In genomic region chr17:37050876-37051275, GRCm38 (mm10) we compare ENCODE assay signal across 9 mouse cellular contexts. TPM values are rescaled to one million over a fixed set of nuclear protein-coding genes. Genes with fewer than 3 reads are reported as not detected.
A peak's percentile ranks its signal among the peaks of the same experiment; 100 is the strongest.
DNase-seq lines count a peak whose midpoint lies in the region; ATAC-seq lines count a peak whose summit lies in the region.
"Had no signal": no experiment of that assay in that cellular context is flagged by ENCODE, and none has a peak within 500 bp of the region (broad histone marks: within the 10 kb centered on the region; RNA-seq: fewer than 3 reads in every experiment).

No protein-coding gene starts in this region.

- H3K27ac ChIP-seq in kidney, embryonic 16.5 days (ENCODE audit: low read length): no peak overlapping the region
- H3K27ac ChIP-seq in forebrain, embryonic 15.5 days (replicated peaks): peak overlapping the region; percentile 87
- H3K27ac ChIP-seq in liver, embryonic 13.5 days: no peak overlapping the region

- H3K27me3 ChIP-seq in kidney, embryonic 16.5 days (ENCODE audit: insufficient read depth, low read length): no peaks in the 10 kb centered on the region
- no peaks in the 10 kb centered on the region for H3K27me3 ChIP-seq in forebrain, embryonic 15.5 days
- H3K27me3 ChIP-seq in liver, embryonic 13.5 days: peaks cover 62% of the 10 kb centered on the region

- WGBS in kidney, embryonic 16.5 days: 4% methylated on average over 27 of the region's 27 CpGs
- WGBS in forebrain, embryonic 15.5 days: under 1% methylated on average over 27 of the region's 27 CpGs
- WGBS in liver, embryonic 13.5 days (ENCODE audit: insufficient replicate concordance): 7% methylated on average over 27 of the region's 27 CpGs

- 0 out of 2 replicates have a peak, but pooled peaks have one; percentile 0 for ATAC-seq in kidney, embryonic 16.5 days (ENCODE audit: low FRiP score, low TSS enrichment)
- peak; percentile 30 for ATAC-seq in forebrain, embryonic 15.5 days (replicated peaks)
- no peak for ATAC-seq in liver, embryonic 13.5 days (ENCODE audit: low read depth)

- H3K9ac ChIP-seq in kidney, embryonic 16.5 days (replicated peaks; ENCODE audit: low read length): peak overlapping the region; percentile 76
- peak overlapping the region; percentile 94 for H3K9ac ChIP-seq in forebrain, embryonic 15.5 days (replicated peaks)
- no peak overlapping the region; the same call in 1 of the 2 replicates for H3K9ac ChIP-seq in liver, embryonic 13.5 days

- H3K4me1 ChIP-seq in kidney, embryonic 16.5 days (ENCODE audit: insufficient read depth, low read length): peaks cover 18% of the 10 kb centered on the region
- H3K4me1 ChIP-seq in forebrain, embryonic 15.5 days: peaks cover 63% of the 10 kb centered on the region
- H3K4me1 ChIP-seq in liver, embryonic 13.5 days (replicated peaks): peaks cover 15% of the 10 kb centered on the region

- DNase-seq in kidney, adult 9 months: no peak
- DNase-seq in embryo, embryonic 11 days: peak; percentile 38
- DNase-seq in liver, embryonic 13.5 days: no peak
- peak; percentile 51 for DNase-seq in testis, postnatal 10 days (ENCODE audit: low spot score)
- no peak for DNase-seq in gastrocnemius, adult 8-10 months (ENCODE audit: low spot score in 2 of 2)
- DNase-seq in adrenal gland, adult 8-10 months: no peak

- H3K4me3 ChIP-seq in kidney, embryonic 16.5 days (ENCODE audit: low read length): peak overlapping the region; percentile 69
- H3K4me3 ChIP-seq in forebrain, embryonic 15.5 days: peak overlapping the region; percentile 88
- peak overlapping the region; percentile 46 for H3K4me3 ChIP-seq in liver, embryonic 13.5 days (replicated peaks)

- H3K36me3 ChIP-seq in kidney, embryonic 16.5 days (ENCODE audit: insufficient read depth, low read length): peaks cover 17% of the 10 kb centered on the region; the same call in 1 of the 2 replicates
- peaks cover 21% of the 10 kb centered on the region for H3K36me3 ChIP-seq in forebrain, embryonic 15.5 days
- H3K36me3 ChIP-seq in liver, embryonic 13.5 days: no peaks in the 10 kb centered on the region

- peak overlapping the region; percentile 96 for H3K4me2 ChIP-seq in kidney, embryonic 16.5 days (replicated peaks; ENCODE audit: low read depth, low read length)
- H3K4me2 ChIP-seq in forebrain, embryonic 15.5 days (replicated peaks): peak overlapping the region; percentile 67
- peak overlapping the region; percentile 58 for H3K4me2 ChIP-seq in liver, embryonic 13.5 days

- no peaks in the 10 kb centered on the region for H3K9me3 ChIP-seq in kidney, embryonic 16.5 days (ENCODE audit: low read length)
- no peaks in the 10 kb centered on the region for H3K9me3 ChIP-seq in forebrain, embryonic 15.5 days
- H3K9me3 ChIP-seq in liver, embryonic 13.5 days (replicated peaks): no peaks in the 10 kb centered on the region

RNA-seq across cellular contexts. Expression of gene Gabbr1, which starts 5.1 kb away (rescaled TPM):
- polyA plus RNA-seq in kidney, embryonic 16.5 days (2015; fragmentation: Nextera tagmentation; extraction: Ambion mirVana): 5.6 and 7.7 TPM in 2 replicates
- 50.9 and 53.1 TPM in 2 replicates for polyA plus RNA-seq in forebrain, embryonic 15.5 days (2015; fragmentation: Nextera tagmentation; extraction: Ambion mirVana)
- polyA plus RNA-seq in liver, embryonic 13.5 days (2015; fragmentation: Nextera tagmentation; extraction: Ambion mirVana): 0.43 and 0.51 TPM in 2 replicates
- 1 to 10 TPM; 3.1 to 6.8 (median 6.4) TPM for total RNA-seq in gastrocnemius, adult 8-10 months (2022)
- 10 to 100 TPM; 25.3 to 63.8 (median 50.8) TPM for total RNA-seq in adrenal gland, adult 8-10 months (2022)

RNA-seq across cellular contexts. Expression of gene Mog, which starts 27.7 kb away (rescaled TPM):
- polyA plus RNA-seq in kidney, embryonic 16.5 days (2015; fragmentation: Nextera tagmentation; extraction: Ambion mirVana): 0.09 and 0.13 TPM in 2 replicates
- polyA plus RNA-seq in forebrain, embryonic 15.5 days (2015; fragmentation: Nextera tagmentation; extraction: Ambion mirVana): 1.9 and 2.4 TPM in 2 replicates
- not detected in 2 replicates for polyA plus RNA-seq in liver, embryonic 13.5 days (2015; fragmentation: Nextera tagmentation; extraction: Ambion mirVana)
- not detected for total RNA-seq in gastrocnemius, adult 8-10 months (2022)
- not detected for total RNA-seq in adrenal gland, adult 8-10 months (2022)

RNA-seq across cellular contexts. Expression of gene Olfr90, which starts 37.4 kb away (rescaled TPM):
- polyA plus RNA-seq in kidney, embryonic 16.5 days (2015; fragmentation: Nextera tagmentation; extraction: Ambion mirVana): not detected in 2 replicates
- not detected in 2 replicates for polyA plus RNA-seq in forebrain, embryonic 15.5 days (2015; fragmentation: Nextera tagmentation; extraction: Ambion mirVana)
- polyA plus RNA-seq in liver, embryonic 13.5 days (2015; fragmentation: Nextera tagmentation; extraction: Ambion mirVana): not detected in 2 replicates
- not detected for total RNA-seq in gastrocnemius, adult 8-10 months (2022)
- not detected for total RNA-seq in adrenal gland, adult 8-10 months (2022)
- total RNA-seq: left cerebral cortex, adult 18-20 months had no signal

RNA-seq across cellular contexts. Expression of gene Olfr91, which starts 47.2 kb away (rescaled TPM):
- polyA plus RNA-seq in kidney, embryonic 16.5 days (2015; fragmentation: Nextera tagmentation; extraction: Ambion mirVana): not detected in 2 replicates
- not detected in 2 replicates for polyA plus RNA-seq in forebrain, embryonic 15.5 days (2015; fragmentation: Nextera tagmentation; extraction: Ambion mirVana)
- polyA plus RNA-seq in liver, embryonic 13.5 days (2015; fragmentation: Nextera tagmentation; extraction: Ambion mirVana): not detected in 2 replicates
- not detected for total RNA-seq in gastrocnemius, adult 8-10 months (2022)
- not detected for total RNA-seq in adrenal gland, adult 8-10 months (2022)
- total RNA-seq: left cerebral cortex, adult 18-20 months had no signal

RNA-seq across cellular contexts. Expression of gene Zfp57, which starts 49.9 kb away (rescaled TPM):
- 64.5 and 66.7 TPM in 2 replicates for polyA plus RNA-seq in kidney, embryonic 16.5 days (2015; fragmentation: Nextera tagmentation; extraction: Ambion mirVana)
- 329 and 340 TPM in 2 replicates for polyA plus RNA-seq in forebrain, embryonic 15.5 days (2015; fragmentation: Nextera tagmentation; extraction: Ambion mirVana)
- polyA plus RNA-seq in liver, embryonic 13.5 days (2015; fragmentation: Nextera tagmentation; extraction: Ambion mirVana): 4.6 TPM in 2 replicates
- under 1 TPM in 3 of 4 experiments, not detected in 1; 0.12 to 0.38 (median 0.27) TPM for total RNA-seq in gastrocnemius, adult 8-10 months (2022)
- total RNA-seq in adrenal gland, adult 8-10 months (2022): 1 to 10 TPM; 2.0 to 2.6 (median 2.3) TPM

Comparison
In these comparisons a context has a peak if more than half of its experiments do, and no peak if none do; other contexts are left out.
1. DNase-seq: peak in embryo, embryonic 11 days (single experiment) and testis, postnatal 10 days (single experiment); none in kidney, adult 9 months (single experiment), liver, embryonic 13.5 days (single experiment), gastrocnemius, adult 8-10 months (0 of 2) and adrenal gland, adult 8-10 months (single experiment).
2. Peak in every context shown above with its lines, with median percentiles within 50 percentile points of each other: H3K4me2 ChIP-seq and H3K4me3 ChIP-seq.